Mouse (Mus musculus) stomach, postnatal 0 days (tissue): Measurements from ENCODE around the gene Celf5. TPM values are rescaled to one million over a fixed set of nuclear protein-coding genes. Genes with fewer than 3 reads are reported as not detected.
A peak's percentile ranks its signal among the peaks of the same experiment; 100 is the strongest.

Experiments
- ATAC-seq: fragments of 200-750 bp; cut with Nextera tagmentation; 2 replicates; pipeline ENCODE4 v1.8.0; 2017; ENCODE audit not compliant: low FRiP score, low TSS enrichment
- DNase-seq: peaks from one replicate; pipeline ENCODE4 v3.0.0-alpha.2; 2016; ENCODE audit warnings: low spot score
- H3K27ac ChIP-seq: fragments of 300-500 bp; sonication (generic); replicated peaks from 2 replicates; pipeline ENCODE4 v1.5.1; 2014; ENCODE audit warnings: mild to moderate bottlenecking, control low read depth
- H3K27me3 ChIP-seq: fragments of 300-500 bp; sonication (generic); 2 replicates; pipeline ENCODE4 v1.6.1; 2014; ENCODE audit warnings: low read length; ENCODE audit not compliant: control insufficient read depth, insufficient read depth
- H3K36me3 ChIP-seq: fragments of 300-500 bp; sonication (generic); 2 replicates; pipeline ENCODE4 v1.6.1; 2014; ENCODE audit warnings: low read length, mixed read lengths; ENCODE audit not compliant: control insufficient read depth, insufficient read depth
- H3K4me1 ChIP-seq: fragments of 300-500 bp; sonication (generic); replicated peaks from 2 replicates; pipeline ENCODE4 v1.6.1; 2014; ENCODE audit warnings: antibody characterized with exemption; ENCODE audit not compliant: control insufficient read depth, insufficient read depth
- H3K4me2 ChIP-seq: fragments of 300-500 bp; sonication (generic); replicated peaks from 2 replicates; pipeline ENCODE4 v1.6.1; 2014; ENCODE audit warnings: low read depth, mild to moderate bottlenecking, control low read depth, moderate library complexity
- H3K4me3 ChIP-seq: fragments of 300-500 bp; sonication (generic); 2 replicates; pipeline ENCODE4 v1.5.1; 2014; ENCODE audit warnings: low read depth, low read length, control low read depth
- H3K9ac ChIP-seq: fragments of 300-500 bp; sonication (generic); 2 replicates; pipeline ENCODE4 v1.6.1; 2014; ENCODE audit warnings: mild to moderate bottlenecking, low read length, control low read depth, mixed read lengths
- H3K9me3 ChIP-seq: fragments of 300-500 bp; sonication (generic); 2 replicates; pipeline ENCODE4 v1.6.1; 2016; ENCODE audit warnings: low read length; ENCODE audit not compliant: control insufficient read depth
- CTCF ChIP-seq: IDR thresholded peaks from 2 replicates; pipeline ENCODE4 v1.5.1; 2016; ENCODE audit warnings: antibody characterized with exemption, low read depth, mild to moderate bottlenecking, moderate library complexity
- EP300 ChIP-seq: optimal IDR thresholded peaks from 2 replicates; pipeline ENCODE3; 2016; ENCODE audit warnings: antibody characterized with exemption
- WGBS: fragments of 180-500 bp; shearing (Covaris S2); extraction: QIAGEN DNeasy Blood & Tissue Kit; methylation state at CpG from one replicate; pipeline ENCODE4 v1.1.7; 2014; 5-methylcytosine and 5-hydroxymethylcytosine counted together
- polyA plus RNA-seq: library from polyadenylated mRNA; unstranded; fragments of >200 nt; fragmentation: Nextera tagmentation; extraction: Ambion mirVana; gene quantifications from 2 replicates; pipeline ENCODE4 v1.2.1, GENCODE M21; 2015

Gene Celf5
- polyA plus RNA-seq, 1 experiment from 2014 or later = 0.62 TPM

DNA sequence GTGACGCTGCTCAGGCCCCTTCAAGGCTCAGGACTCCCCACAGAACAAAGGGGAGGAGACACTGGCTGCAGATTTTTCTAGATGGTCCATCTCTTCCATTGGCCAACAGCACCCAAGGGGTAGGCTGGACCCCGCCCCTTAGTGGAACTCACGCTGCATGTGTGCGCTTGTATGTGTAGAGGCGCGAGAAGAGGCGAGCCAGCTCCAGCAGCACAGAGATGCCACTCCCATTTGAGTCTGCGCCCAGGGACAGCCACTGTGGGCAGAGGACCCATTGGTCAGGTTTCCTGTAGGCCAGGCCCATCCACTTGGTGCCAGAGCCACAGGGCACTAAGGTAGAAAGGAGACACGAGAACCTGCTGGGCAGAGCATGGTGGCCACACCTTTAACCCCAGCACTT, 8.5 kb upstream of the Celf5 start:
- H3K27me3 ChIP-seq = no peaks in the 10 kb centered on the region
- H3K27ac ChIP-seq = no peak overlapping the region
- WGBS = 91% methylated on average over 9 of the region's 9 CpGs
- H3K36me3 ChIP-seq = peaks cover 34% of the 10 kb centered on the region
- TF ChIP-seq EP300 = no peak
- no peak for TF ChIP-seq CTCF
- H3K9ac ChIP-seq = no peak overlapping the region
- H3K4me1 ChIP-seq = peaks cover 3% of the 10 kb centered on the region; the same call in 1 of the 2 replicates
- no peak for ATAC-seq
- H3K4me2 ChIP-seq = no peak overlapping the region
- no peak for DNase-seq
- no peak overlapping the region for H3K4me3 ChIP-seq
- no peaks in the 10 kb centered on the region for H3K9me3 ChIP-seq

DNA sequence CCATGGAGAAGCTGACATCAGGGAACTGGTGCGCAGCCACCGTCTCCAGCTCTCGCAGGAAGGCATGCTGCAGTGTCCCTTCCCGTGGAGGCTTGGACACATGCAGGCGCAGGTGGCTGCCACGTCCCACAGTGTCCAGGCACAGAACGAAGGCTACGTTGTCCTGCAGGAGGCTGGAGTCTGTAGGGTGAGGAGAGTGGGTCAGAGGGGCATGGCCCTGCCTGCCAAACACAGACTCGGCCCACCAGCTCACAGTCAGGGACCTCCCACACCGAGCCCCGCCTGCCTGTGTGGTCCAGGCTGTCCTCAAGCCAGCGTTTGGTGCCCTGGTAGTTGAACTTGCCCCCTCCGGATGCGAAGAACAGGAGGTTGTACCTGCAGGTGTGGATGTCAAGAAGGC, 7.4 kb upstream of the Celf5 start:
- Histone ChIP-seq H3K27me3 (no peaks in the 10 kb centered on the region), H3K4me3 (no peak overlapping the region), H3K4me1 (no peaks in the 10 kb centered on the region), H3K9ac (no peak overlapping the region), H3K9me3 (no peaks in the 10 kb centered on the region), H3K27ac (no peak overlapping the region), H3K36me3 (peaks cover 34% of the 10 kb centered on the region), H3K4me2 (no peak overlapping the region)
- WGBS = 84% methylated on average over 14 of the region's 14 CpGs
- TF ChIP-seq EP300 (no peak), CTCF (no peak)
- ATAC-seq (no peak), DNase-seq (no peak)

DNA sequence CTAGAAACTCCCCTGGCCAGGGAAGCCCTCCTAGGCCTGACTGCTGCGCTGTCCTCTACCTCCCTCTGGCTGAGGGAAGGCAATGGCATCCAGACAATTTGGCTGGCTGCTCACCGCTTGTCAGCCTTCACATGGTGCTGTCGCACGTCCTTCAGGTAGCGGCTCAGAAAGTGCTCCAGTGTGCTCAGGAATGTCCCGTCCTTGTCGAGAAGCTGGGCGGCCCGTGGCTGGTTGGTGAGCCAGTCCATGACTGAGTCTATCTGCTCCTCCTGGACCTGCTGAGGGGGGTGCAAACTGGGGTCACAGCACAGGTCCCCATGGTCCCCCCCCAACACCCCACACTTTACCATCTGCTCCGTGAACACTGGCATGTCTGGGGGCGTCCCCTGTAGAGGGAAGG, 5.6 kb upstream of the Celf5 start:
- no peaks in the 10 kb centered on the region for H3K9me3 ChIP-seq
- H3K36me3 ChIP-seq = peaks cover 34% of the 10 kb centered on the region
- no peaks in the 10 kb centered on the region for H3K4me1 ChIP-seq
- ATAC-seq = no peak
- 83% methylated on average over 11 of the region's 11 CpGs for WGBS
- H3K27ac ChIP-seq = no peak overlapping the region
- DNase-seq = no peak
- H3K4me2 ChIP-seq = no peak overlapping the region
- no peak overlapping the region for H3K4me3 ChIP-seq
- H3K9ac ChIP-seq = no peak overlapping the region
- no peak for TF ChIP-seq CTCF
- no peak for TF ChIP-seq EP300
- no peaks in the 10 kb centered on the region for H3K27me3 ChIP-seq

DNA sequence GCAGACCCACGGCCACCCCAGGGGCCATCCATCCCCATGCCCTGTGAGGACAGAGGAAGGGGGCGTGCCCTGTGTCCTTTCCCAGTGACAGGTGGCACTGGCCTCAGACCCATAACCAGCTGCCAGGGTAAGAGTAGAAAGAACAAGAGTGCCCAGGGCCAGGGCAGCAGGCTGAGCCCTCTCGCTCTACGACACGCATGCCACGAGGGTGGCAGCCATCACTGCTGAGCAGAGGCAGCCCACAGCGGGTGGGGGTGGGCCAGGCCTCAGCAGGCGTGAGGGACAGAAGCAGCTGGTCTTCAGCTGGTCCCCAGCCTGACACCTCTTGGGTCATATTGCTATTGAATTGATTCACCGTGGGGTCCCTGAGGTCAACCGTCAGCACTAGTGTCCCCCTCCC, 4.0 kb upstream of the Celf5 start:
- Histone ChIP-seq H3K27me3 (no peaks in the 10 kb centered on the region; the same call in 1 of the 2 replicates), H3K4me1 (no peaks in the 10 kb centered on the region), H3K4me3 (no peak overlapping the region), H3K27ac (no peak overlapping the region), H3K4me2 (no peak overlapping the region), H3K9ac (no peak overlapping the region), H3K36me3 (peaks cover 27% of the 10 kb centered on the region), H3K9me3 (no peaks in the 10 kb centered on the region)
- no peak for DNase-seq
- TF ChIP-seq EP300 (no peak), CTCF (no peak)
- ATAC-seq = no peak
- 88% methylated on average over 10 of the region's 10 CpGs for WGBS

DNA sequence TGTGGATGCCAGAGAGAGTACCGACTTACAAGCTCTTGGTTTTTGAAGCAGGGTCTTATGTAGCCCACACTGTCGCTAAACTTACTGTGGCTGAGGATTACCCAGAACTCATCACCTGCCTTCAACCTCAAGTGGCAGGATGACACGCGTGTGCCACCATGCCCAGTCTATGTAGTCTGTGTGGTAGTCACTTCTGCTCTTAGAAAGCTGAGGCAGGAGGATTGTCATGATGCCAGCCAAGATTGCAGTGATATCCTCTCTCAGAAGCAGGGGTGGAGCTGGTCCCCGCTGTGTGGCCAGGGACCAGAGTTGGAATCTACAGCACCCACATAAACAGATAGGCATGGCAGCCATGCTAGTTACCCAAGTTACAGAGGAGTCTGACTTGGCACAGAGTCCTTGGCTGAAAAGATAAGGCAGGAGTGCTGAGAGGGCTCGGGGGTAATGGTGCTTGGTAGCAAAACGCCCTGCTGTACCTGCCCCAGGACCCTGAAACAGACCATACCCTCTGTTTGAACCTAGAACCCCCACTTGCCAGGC, 3.0 kb upstream of the Celf5 start:
- H3K27me3 ChIP-seq = no peaks in the 10 kb centered on the region; the same call in 1 of the 2 replicates
- no peak overlapping the region for H3K4me3 ChIP-seq
- H3K9ac ChIP-seq = no peak overlapping the region
- no peak for TF ChIP-seq EP300
- TF ChIP-seq CTCF = no peak
- DNase-seq = no peak
- no peak for ATAC-seq
- H3K27ac ChIP-seq = no peak overlapping the region
- 68% methylated on average over 7 of the region's 7 CpGs for WGBS
- no peak overlapping the region for H3K4me2 ChIP-seq
- no peaks in the 10 kb centered on the region for H3K4me1 ChIP-seq
- peaks cover 18% of the 10 kb centered on the region; the same call in 1 of the 2 replicates for H3K36me3 ChIP-seq
- no peaks in the 10 kb centered on the region for H3K9me3 ChIP-seq

DNA sequence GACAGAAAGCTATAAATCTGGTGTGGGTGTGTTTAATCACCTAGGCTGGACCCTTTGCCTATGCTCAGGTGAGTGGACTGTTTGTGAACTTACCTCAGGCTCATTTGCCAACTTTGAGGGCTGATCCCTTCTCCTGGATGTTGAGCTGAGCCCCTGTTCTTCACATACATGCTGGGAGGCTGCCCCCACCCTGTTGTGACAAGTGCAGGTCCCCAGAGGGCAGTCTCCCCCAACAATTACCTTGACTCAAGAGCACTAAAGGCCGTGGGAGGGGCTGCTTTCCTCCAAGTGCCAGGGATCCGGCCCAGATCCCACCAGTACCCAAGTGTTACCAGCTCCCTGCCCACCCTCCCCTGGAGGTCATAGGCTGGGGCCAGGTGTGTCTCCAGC, 2.5 kb upstream of the Celf5 start:
- Histone ChIP-seq H3K36me3 (peaks cover 18% of the 10 kb centered on the region; the same call in 1 of the 2 replicates), H3K9ac (no peak overlapping the region), H3K27ac (no peak overlapping the region), H3K9me3 (no peaks in the 10 kb centered on the region), H3K4me3 (no peak overlapping the region), H3K4me1 (no peaks in the 10 kb centered on the region), H3K4me2 (no peak overlapping the region), H3K27me3 (no peaks in the 10 kb centered on the region; the same call in 1 of the 2 replicates)
- ATAC-seq (no peak), DNase-seq (no peak)
- 23% methylated on average over 2 of the region's 2 CpGs for WGBS
- TF ChIP-seq CTCF (peak; percentile 39), EP300 (no peak)
